Mouse (Mus musculus): ENCODE measurements at regions not wholly inside any gene's neighbourhood (a gene's known extent, or its start where the extent isn't known, plus 50 kb on each side); places are given as distances from the start of the nearest gene placed in this dataset.

GRCm38 (mm10) chr3:67661529-67661928 is 79.0 kb downstream of the Mfsd1 start:
- in situ Hi-C loops (cut with MboI, MseI), result no loop called here

- in situ Hi-C loops (cut with MboI, MseI), result no loop called here
These were observed 126.8 kb downstream of the Mfsd1 start for GRCm38 (mm10) chr3:67709322-67709721.

DNA sequence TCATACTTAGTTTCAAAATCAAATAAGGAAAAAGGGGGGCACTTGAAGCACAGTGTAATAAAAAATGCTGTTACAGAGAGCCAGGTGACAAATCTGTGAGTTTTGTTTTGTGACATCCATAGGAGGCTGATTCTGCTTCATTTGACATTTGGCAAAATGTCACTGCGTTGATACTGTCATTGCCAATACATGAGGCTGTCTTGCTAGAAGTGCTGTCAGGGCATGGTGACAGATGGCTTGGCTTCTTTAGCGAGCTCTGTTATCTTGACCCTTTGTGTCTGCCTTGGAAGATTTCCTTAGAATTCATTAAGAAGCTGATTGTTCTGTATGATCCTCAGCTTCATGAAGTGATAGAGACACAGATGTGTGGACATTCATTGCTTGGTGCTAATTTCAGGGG is 129.2 kb downstream of the Mfsd1 start:
- in situ Hi-C loops (cut with MboI, MseI), result loop anchor here (5.0 kb wide), 1 partner anchor 44 kb away; no protein-coding TSS in a partner anchor

- in situ Hi-C loops (cut with MboI, MseI), result no loop called here
These were observed 149.4 kb downstream of the Mfsd1 start for GRCm38 (mm10) chr3:67731921-67732320.

- in situ Hi-C loops (cut with MboI, MseI), result no loop called here
These were observed 150.3 kb downstream of the Mfsd1 start for GRCm38 (mm10) chr3:67732858-67733257.

DNA sequence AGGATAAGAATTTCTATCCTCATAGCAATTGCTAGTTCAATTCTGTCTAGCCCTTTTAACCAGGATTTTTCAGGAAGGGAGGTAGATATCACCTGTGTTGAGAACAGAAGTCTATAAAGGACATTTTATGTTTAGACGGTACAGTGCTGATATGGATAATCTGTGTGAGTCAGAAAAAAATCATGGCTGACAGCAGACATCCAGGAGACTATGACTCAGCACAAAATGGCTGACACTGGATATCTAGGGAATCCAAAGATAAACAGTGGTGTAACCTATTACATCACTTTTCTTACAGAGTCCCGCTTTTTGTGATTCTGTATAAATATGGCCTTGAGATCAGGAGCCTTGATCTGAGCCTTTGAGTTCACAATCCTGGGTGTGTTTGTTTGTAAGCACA is 137.8 kb upstream of the Iqcj start:
- in situ Hi-C loops (cut with MboI, MseI), result no loop called here

DNA sequence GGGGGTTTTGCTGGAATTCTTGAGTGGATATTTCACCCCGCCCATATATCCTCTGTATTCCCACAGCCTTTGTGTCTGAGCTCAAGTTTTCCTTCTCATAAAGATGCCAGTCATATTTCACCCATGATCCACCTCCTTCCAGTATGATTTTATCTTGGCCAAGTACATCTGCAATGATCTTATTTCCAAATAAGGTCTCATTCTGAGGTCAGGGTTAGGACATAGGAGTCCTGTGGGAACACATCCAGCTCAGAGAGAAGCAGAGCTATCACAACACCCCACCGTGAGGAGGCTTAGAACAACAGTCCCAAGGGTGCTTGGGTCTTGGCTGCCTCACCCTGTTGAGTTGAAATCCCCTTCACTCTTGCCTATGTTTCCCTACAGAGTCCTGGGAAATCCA is 123.4 kb upstream of the Iqcj start:
- in situ Hi-C loops (cut with MboI, MseI), result no loop called here

- in situ Hi-C loops (cut with MboI, MseI), result no loop called here
These were observed 118.6 kb upstream of the Iqcj start for GRCm38 (mm10) chr3:67773403-67773802.

DNA sequence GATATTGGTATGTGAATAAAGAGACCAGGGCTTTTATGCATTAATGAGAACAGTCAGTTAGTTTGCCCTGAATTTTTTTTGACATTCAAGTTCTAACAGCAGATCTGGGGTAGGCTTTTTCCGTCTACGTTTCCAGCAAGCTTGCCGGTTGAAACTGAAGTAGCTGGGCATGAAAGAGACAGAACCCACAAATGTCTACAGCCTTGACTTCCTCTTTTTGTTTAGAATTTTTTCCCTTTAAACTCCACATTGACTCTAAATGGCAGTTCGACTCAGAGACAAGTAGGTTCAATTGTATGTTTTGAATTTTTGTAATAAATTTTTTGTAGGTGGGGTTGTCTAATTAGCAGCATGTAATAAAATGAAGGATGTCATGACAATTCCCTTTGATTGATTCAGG is 109.8 kb upstream of the Iqcj start:
- in situ Hi-C loops (cut with MboI, MseI), result no loop called here

GRCm38 (mm10) chr3:67806847-67807601 is 85.0 kb upstream of the Iqcj start:
- in situ Hi-C loops (cut with MboI, MseI), result no loop called here

- in situ Hi-C loops (cut with MboI, MseI), result no loop called here
These were observed 63.9 kb upstream of the Iqcj start for GRCm38 (mm10) chr3:67828156-67828555.

DNA sequence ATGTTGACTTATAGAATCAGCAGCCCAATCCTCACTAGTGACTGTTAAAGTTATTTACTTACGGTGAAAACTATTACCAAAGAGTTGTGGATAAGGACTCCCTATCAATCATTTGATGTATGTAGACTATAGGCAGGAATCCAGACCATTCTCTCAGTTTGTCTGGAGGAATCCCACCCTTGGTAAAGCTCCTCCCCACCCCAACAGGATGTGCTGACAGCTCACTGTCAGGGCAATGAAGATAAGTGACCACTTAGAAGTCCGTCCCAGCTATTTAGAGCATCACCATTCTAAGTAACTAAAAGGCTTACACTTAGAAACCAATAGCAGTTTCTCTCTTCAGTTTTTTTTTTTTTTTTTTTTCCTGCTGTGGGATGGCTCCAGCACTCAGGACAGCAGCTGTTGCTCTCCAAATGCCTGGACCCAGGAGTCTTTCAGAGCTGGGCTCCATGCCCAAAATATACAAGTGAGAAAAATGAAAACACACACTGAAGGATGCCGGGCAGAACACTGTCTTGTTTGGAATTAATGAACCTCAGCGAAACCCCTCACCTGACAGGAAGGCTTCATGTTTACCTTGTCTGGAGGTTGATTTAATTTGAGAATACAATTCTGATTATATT is 58.9 kb upstream of the Iqcj start:
- in situ Hi-C loops (cut with MboI, MseI), result loop anchor here (10.0 kb wide), 1 partner anchor 1448 kb away; no protein-coding TSS in a partner anchor
